Mouse (Mus musculus): ENCODE data around the gene Kpna6.
"Not testable (repeated sequence)": the region's sequence is repeated elsewhere in the genome, so short reads cannot be mapped to it uniquely, and the experiment has no call there.

Gene Kpna6

DNA sequence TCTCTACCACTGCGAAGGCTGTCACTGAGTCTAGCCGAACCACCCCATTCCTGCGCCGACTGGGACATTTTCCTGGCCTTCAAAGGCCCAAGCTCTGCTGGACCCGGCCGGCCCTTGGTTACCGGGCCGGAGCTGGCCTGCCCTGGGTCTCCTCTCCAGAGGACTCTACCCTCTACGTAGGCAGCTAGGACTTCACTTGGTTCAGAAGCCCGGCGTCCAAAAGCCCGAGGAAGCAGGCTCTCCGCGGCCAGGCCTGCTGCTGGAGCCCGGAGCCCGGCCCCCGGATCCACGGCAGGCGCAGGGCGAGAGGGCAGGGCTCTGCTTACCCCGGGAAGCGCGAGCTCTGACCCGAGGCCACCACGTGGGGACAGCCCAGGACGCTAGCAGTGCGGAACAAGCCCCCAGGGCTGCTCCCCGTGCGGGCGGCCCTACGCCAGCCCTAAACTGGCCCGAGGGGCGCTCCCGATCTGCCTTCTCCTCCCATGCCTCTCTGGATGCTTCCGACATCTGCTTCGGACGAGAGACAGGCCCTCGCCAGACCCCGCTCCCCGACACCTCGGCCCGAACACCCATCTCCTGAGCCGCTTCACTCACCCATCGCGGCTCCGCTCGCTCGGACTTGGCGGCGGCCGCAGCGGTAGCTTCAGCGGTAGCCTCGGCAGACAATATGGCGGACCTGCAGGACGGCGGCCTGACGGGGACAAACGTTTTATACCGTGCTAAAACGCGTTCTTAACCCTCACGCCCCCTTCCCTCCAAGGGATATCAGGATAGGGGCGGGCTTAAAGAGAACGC is at the start of gene Kpna6:
Kpna6 (minus strand) TSS at position 685 of the 795 bp plus-strand sequence.
- DNase-seq: peak; percentile 93

DNA sequence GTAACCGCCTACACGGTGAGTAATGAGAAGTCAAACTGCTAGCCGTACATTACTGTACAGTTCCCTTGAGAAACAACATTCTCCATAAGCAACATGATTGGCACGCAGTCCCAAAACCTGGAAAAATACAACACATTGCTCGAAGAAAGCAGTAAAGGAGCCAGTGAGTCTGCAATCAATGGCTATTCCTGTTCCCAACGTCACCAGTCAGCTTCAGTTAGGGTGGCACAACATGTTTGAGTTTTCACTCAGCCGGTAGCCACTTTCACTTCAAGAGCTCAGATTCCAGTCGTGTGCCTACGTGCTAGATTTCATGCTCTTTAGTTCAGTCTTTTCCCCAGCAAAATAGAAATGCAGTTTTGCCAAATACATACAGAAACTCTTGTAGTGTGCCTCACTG is 43.7 kb upstream of the Kpna6 start:
- no peak for DNase-seq

DNA sequence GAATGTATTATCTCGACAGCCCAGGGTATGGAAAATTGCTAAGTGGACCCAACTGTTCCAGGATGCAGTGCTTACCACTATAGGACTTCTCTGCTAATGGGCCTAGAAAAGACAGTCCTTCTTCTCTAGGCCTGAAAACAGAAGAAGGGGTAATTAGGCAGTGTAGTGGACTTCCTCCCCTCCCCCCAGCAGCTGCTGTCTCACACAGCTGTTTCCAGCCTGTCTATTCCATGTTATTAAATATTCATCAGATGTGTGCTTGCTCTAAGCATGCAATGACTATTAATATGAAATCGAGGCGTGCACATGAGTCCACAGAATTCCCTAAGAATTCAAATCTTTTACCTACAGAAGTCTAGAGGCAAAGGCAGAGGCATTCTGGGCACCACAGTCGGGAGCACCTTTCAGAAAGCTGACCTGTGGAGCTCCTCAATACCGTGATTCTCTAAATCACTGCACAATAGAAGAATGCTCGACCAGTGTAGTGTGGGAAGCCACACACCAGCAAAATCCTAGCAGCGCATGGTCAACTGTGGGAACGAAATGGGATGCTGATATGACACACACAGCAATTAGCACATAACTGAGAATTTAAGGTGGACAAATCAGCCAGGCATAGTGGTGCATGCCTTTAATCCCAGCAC is 37.0 kb upstream of the Kpna6 start:
- peak; percentile 32 for DNase-seq

DNA sequence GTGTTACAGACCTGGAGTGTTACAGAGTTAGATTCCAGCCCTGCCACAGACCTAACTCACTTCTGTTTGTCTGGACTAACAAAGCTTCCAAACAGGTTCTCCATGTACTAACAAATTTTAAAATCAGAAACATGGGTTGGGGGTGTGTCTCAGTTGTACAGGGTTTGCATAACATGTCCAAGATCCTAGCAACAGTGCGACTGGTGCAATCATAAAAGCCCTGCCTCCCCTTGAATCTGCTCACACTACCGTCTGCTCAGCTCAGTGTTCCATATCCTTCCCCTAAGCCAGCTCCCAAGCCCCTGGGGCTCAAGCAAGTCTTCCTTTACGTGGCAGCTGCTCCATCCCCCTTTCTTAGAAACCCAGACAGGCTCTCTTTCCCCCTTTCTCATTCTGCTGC is 34.2 kb upstream of the Kpna6 start:
- no peak for DNase-seq

DNA sequence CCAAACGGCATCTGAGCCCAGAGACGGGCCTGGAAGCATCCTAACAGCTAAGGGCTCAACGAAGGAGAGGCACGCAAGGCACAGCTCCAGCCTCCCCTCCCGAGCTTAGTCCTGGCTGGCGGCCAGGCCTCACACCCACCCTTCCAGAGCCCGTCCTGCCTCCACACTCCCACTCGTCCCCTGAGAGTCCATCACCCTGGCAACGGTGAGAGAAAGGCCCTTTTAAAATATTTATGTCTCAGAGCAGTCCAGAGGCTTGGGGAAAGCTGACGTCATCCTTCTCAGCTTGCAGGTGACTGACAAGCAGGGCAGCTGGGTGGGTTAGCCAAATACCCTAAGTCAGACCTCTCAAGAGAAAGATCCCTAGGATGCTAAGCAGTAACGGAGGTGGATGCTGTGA is 29.9 kb upstream of the Kpna6 start:
- DNase-seq: peak; percentile 66

DNA sequence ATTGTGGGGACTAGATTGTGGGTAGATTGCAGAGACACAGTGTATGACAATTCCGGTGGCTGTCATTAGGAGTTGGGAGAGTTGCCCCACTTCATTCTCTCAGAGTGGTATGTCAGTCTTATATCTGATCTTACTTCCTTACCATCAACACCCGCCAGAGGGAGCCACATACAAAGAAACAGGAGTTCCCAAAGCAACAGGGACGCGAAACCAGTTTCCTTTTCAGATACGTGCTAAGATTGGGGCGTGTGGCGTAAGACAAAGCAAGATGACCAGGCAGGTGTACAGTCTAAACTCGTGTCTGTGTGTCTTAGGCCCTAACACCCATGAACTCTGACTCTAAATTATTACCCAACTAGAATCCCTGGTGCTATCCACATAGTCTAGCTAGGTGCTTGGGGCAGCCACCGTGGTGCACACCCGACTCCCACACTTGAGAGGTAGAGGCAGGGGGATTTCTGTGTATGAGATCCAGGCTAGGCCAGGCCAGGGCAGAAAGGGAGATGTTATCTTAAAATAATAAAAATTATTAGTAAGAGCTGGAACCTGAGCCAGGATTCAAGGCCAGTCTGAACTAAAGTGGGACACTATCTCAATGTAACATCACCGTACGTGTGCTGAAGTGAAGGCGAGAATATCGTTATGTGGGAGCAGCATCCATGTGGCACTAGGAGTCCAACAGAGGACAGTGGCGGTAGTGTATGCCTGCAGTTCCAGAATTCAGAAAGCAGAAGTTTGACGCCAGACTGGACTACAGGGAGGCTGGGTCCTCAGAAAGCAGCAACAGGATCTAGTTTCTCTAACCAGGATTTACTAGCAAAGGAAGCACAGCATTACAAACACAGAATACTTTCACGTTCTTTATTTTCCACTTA is 29.2 kb upstream of the Kpna6 start:
- DNase-seq: peak; percentile 91

DNA sequence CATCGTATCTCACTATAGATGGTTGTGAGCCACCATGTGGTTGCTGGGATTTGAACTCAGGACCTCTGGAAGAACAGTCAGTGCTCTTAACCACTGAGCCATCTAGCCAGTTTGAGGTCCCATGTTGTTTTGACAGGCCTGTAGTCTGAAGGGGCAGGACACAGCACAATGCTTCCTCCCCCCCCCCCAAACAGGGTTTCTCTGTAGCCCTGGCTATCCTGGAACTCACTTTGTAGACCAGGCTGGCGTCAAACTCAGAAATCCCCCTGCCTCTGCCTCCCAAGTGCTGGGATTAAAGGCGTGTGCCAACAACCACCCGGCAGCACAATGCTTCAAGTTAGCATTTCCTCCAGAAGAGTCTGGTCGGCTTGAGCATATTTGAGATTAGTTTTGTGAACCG is 28.1 kb upstream of the Kpna6 start:
- DNase-seq: not testable (repeated sequence)

DNA sequence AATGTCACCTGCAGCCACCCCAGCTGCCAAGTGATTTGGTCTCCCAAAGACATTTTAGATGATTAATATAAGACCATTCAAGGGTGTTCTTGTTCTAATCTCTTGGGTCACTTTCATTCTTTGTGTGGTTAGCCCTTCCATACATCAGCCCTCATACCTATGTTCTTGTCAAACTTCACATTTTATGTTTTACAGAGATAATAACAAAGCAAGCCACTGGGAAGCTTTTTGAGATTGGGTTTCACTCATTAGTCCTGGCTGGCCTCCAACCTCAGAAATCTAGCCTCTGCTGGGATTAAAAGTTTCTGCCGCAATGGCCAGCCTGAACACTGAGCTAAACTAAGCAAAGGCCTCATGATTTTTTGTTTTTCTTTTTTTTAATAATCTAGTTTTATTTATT is 27.6 kb upstream of the Kpna6 start:
- no peak for DNase-seq

DNA sequence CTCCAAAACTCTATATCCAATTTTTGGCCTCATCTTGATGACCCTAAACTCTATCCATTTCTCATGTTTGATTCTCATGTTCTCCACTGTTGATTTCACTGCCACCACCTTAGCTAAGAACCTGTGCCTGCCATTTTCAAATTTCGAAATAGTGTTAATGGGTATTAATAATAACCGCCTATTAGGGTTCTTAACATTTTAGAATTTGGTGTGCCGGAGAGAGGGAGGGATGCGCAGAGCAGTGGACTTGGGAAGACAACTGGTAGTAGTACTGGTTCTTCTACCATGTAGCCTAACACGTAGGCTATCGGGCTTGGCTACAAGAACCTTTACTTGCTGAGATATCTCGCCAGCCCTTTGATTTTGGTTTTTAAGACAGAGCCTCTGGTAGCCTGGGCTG is 24.6 kb upstream of the Kpna6 start:
- no peak for DNase-seq

DNA sequence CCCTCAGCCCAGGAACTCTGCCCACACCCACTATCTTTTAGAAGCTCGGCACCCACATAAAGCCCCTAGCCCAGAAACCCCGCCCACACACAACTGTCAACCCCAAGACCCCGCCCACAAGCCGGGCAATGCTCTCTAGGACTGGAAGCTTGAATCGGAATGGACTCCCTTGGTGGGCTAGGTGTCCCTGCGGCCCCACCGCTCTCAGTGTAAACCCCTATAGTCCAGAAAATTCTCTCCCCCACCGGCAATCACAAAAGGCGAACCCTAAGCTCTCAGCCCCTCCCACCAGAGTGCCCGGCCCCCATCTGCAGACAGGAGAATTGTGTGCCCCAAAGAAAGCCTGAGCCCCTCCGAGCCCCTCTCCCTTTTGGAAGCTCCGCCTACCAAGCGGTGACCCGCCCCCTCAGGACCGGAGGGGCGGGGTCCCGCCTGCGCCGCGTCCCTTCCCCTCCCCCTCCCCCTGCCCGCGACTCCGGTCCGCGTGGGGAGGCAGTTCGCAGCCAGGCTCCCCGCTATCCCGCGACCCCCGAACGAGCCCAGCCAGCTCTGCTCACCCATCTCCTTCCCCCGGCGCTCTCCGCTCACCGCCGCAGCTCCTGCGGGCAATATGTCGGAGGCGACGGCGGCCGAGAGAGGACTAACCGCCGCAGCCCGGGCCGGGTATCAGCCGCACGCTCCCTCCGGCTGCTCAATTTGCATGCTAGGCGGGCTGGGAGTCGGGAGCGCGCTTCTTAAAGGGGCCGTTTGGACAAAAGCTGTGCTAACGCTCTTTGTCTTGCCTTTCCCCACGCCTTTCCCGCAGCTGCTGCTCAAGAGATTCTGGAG is 23.8 kb upstream of the Kpna6 start, which contains the start of gene Tmem39b:
Tmem39b (minus strand) TSS at position 681 of the 828 bp plus-strand sequence.
- peak; percentile 95 for DNase-seq

DNA sequence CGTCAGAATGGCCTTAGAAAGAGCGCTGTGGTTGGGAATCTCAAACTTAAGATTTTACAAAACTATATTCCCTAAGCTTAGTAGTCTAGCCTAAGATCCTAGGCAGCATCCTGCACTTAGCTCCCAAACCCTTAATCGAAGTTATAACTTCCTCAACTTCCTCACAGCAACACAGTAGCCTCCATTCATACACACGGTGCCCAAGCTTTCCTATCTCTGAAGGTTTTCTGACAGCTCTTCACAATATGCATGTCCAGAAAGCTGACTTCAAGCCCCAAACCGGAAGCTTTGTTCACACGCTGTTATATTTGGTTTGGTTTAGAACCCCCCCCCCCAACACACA is 23.2 kb upstream of the Kpna6 start:
- no peak for DNase-seq

DNA sequence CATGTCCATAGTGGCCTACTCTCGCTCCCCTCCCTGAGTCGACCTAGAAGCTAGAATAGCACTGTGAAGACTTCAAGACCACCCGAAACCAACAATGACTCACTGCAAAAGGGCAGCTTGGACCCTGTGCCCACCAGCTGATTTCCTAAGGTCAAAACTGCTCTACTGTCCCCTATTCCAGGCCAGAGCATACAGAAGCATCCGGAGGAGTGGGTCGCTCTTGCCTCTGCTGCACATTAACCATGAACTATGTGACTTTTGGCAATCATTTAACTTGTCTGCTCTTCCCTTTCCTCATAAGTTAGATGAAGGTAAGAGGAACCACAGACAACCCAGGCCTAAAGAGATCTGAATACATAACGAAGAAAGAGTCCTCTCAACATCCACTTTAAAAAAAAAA is 12.0 kb upstream of the Kpna6 start:
- DNase-seq: peak; percentile 46

DNA sequence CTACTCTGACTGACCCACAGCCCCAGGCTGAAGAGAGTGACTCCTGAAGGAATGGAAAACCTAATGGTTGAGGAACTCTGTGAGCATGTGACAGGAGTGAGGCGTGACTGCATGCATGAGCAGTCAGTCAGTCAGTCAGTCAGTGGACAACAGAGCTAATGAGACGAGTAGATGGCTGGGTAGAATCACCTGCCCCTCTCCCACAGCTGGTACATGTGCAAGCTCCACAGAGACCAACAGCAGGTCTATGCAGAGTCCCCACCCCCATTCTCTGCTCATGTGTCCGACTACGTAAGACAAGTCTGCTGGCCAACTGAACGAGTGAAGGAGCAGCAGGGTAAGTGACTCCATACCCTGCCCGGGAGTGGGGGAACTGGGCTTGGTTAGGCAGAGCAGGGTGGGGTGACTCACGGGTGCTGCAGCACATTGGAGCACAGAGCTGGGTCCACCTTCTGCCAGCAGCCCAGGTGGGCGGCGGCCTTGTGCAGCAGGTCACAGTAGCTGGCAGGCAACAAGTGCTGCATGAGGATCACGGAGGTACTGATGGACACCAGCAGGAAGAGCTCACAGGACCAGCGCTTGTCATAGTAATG is 11.4 kb upstream of the Kpna6 start:
- peak; percentile 76 for DNase-seq

DNA sequence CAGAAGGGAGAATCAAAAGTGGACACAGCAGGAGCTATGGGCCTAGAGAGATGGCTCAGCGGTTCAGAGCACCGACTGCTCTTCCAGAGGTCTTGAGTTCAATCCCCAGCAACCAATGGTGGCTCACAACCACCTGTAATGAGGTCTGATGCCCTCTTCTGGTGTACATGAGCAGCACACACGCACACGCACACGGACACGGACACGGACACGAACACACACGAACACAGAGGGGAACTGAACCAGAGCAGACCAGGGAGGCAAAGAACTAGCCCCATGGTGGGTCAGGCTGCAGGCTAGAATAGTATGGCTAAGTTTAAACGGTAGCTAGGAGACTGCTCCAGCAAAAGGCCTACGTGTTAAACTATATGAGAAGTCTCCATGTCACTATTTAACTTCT is 9.3 kb upstream of the Kpna6 start:
- no peak for DNase-seq

DNA sequence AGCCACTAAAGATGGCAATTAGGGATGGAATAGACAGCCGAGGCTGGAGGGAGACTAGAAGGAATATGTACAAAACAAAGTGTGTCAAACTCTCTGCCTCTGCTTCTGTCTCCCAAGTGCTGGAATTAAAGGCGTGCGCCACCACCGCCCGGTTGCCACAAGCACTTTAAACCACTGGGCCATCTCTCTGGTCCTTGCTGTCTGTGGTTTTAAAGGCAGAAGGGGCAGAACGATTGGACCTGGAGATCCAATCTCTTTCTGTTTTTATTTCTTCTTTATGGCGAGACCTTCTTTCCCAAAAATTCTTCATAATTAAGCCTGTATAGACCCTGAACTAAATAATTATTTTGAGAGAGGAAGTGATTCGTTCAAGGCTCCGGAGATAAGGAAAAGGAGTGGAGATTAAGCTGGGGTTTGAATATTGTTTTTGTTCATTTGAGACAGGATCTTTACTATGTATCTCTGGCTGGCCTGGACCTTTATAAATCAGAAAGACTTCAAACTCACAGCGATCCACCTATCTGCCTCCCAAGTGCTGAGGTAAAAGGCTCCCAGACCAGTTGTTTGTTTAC is 397 bp upstream of the Kpna6 start:
- no peak for DNase-seq

DNA sequence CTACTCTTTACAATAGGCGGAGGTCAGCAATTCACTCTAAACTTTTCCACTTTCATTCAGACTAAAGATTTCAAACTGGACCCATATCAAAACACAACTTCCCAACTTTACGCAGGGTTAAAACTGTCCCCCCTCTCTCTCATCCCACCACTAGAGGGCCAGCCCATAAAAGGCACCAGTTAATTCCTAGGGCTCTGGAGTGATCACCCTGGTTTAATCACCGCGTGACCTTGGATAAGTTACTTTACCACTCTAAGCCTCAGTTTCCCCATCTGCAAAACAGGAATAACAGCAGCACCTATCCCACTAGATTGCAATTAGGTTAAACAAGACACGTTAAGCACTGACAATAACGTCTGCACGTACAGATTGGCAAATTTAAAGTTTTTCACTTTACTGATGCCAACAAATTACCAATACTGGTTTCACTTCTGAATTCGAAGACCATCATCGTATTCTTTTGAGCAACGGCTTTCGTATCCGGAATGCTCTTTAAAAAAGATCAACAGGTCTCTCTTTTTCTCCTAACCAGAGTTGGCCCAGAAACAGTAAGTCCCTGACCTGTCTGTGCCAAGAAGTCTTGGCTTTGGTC is 980 bp downstream of the Kpna6 start:
- peak; percentile 73 for DNase-seq

DNA sequence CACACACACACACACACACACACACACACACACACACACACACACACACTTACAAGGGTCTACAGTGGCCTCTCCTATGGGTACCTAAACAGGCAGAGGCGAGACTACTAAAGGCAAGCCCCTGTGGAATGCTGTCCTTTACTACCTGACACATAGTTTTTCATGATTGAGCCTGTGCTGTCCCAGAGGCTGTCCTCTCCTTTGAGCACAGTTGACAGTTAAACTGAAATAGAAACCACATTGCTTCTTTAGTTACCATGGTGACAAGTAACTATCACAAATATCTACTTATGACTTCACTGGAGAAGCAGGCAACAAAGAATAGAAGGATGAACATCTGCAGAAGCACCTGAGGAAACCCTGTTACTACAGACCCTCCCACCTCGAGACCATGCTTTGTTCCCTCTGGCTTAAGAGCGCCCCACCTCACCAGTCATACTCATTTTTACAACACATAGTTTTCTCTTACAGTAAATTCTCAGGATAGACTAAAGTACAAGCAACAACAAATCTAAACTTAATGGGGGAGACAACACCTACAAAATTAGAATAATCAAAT is 10.2 kb downstream of the Kpna6 start:
- no peak for DNase-seq

DNA sequence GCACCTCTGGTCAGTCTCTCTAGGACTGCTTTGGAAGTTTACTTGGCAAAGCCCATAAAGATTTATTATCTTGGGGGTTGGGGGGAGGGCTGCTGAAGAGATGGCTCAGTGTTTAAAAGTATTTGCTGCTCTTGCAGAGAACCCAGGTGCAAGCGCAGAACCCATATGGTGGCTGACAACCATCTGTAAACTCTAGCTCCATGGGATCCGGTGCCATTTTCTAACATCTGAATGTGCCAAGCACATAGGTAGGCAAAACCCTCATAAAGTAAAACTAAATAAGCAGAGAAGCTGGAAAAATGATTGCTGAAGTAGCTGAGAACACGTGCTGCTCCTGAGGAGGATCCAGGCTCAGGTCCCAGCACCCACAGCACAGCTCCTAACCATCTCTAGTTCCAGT is 11.0 kb downstream of the Kpna6 start:
- DNase-seq: no peak

DNA sequence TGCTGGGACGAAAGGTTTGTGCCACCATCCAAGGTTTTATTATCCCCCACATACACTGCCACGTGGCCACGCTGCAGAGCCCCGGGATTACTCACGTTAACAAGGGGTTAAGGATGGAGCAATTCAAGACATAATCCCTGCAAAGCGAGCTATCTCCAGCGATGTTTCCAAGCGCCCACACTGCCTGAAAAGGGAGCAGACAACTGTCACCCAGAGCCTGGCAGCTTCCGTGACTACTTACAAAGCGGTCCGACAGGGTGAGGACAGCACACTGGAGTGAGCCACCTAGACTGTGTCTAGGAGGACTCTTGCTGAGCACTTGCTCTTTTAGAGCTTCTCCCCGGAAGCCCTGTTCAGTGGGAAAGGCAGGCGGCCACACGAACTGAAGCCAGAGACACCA is 17.8 kb downstream of the Kpna6 start:
- DNase-seq: no peak

DNA sequence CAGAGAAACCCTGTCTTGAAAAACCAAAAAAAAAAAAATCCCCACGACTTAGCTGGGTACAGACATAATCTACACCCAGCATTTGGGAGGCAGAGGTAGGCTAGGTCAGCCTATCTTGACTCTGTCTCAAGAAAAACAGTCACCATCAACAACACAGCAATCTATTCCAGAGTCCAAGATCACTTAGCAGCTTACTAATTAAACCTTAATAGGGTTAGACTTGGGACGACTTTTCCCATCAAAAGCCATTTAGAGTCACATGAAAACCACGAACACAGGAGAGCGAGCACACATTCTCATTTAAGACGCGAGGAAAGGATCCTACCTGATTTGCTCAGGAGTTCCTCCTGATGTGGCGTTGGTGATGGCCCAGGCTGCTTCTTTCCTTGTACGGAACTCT is 22.2 kb downstream of the Kpna6 start:
- no peak for DNase-seq

DNA sequence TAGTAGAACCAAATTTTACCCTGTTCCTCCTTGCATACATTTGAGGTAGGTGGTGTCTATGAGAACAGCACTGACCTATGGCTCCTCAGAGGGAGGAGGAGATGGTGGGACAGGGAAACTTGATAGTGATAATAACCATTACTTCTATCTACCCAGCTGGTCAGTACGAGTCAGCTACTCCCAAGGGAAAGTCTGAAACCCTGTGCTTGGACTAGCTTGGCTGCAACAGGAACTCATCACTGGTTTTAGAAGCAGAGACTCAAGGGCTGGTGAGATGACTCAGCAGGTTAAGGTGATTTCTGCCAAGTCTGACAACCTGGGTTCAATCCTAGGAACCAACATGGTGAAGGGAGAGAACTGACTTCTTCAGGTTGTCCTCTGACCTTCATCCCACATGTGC is 23.9 kb downstream of the Kpna6 start:
- DNase-seq: no peak

Data from kidney, postnatal 14 days (tissue).